Mouse (Mus musculus) c-Kit-positive CD71-positive TER-119-negative erythroid progenitor cells, embryonic 14.5 days (primary cell): ENCODE results near the gene Scamp1.
A peak's percentile ranks its signal among the peaks of the same experiment; 100 is the strongest.

Experiments
- DNase-seq: peaks from one replicate; pipeline ENCODE4 v3.0.0-alpha.2; 2013; ENCODE audit warnings: low read depth

Scamp1 gene

GRCm38 (mm10) chr13:94175379-94176050 lies 110.1 kb downstream of the Scamp1 start:
- no peak for DNase-seq

- no peak for DNase-seq
Measured at GRCm38 (mm10) chr13:94174577-94175279, 110.9 kb downstream of the Scamp1 start.

DNA sequence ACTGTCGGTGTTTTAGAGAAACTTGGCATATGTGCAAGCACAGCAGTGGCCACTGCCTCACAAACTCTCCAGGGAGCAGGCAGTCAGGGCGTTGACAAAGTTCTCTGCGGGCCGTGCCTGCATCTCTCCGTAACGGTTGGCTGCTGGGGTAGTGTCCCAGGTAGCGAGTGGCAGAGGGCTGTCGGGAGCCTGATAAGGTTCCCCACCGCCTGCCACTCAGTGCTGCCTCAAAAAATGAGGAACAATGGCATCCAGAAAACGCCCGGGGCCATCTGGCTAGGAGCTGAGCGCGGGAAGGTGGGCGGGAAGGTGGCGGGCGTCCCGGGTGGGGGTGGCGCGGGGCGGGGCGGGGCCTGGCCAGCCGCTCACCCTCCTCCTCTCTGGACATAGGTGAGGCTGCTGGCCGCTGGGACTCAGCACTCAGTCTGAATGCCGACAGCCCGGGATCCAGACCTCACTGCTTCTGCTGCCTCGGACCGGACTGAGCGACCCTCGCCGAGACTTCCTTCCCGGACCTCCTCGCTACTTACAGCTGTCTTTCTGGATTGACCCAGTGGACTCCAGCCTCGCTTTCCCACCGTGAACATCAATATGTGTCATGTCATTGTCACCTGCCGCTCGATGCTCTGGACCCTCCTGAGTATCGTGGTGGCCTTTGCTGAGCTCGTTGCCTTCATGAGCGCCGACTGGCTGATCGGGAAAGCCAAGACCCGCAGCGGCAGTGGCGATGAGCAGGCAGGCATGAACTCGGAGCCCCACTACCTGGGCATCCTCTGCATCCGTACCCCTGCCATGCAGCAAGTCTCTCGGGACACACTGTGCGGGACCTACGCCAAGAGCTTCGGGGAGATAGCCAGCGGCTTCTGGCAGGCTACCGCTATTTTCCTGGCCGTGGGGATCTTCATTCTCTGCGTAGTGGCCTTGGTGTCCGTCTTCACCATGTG lies 111.8 kb downstream of the Scamp1 start:
- peak; percentile 53 for DNase-seq

- DNase-seq = no peak
Measured at GRCm38 (mm10) chr13:94172533-94173310, 112.9 kb downstream of the Scamp1 start.

- no peak for DNase-seq
Measured at GRCm38 (mm10) chr13:94171612-94172011, 114.0 kb downstream of the Scamp1 start.

DNA sequence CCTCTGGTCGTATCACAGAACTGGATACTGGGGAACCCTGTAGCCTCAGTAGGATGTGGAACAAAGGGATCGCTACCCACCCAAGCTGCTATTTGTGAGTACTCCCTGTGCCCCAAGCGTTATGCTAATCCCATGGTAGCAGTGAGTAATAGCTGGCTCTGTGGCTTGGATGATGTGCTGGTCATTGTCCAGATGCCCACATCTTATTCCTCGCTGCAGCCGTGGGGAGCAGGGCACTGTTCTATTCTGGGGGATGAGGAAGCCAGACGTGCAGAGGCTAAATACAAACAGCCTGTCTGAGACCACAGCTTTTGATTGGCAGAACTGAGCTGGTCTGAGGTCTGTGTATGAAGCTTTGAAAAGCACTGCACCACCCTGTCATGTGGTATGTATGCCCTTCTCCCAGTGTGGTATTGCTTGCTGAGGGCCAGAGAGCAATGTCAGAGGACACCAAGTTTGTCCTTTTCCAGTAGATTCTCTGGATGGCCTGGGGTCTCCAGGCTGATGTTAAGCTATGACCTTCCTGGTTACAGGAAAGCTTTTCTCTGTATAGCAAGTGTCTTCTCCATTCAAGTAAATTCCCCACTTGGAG lies 116.2 kb downstream of the Scamp1 start:
- DNase-seq = no peak

DNA sequence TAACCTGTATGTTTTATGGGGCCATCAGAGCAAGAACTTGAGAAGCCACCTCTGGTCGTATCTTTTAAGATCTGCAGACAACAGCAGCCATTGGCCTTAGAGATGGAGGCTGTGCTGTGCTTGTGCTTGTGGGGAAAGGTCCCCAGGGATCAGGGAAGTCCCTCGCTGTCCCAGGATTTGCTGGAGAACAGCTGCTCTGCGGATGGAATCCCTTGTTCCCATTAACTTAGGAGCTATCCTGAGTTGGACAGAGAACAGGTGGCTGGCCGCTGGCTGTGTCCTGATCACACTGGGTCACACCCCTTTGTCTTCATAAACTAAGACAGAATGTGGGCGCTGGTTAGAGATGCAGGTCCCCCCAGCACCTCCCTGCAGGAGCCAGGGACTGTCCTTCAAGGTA lies 117.3 kb downstream of the Scamp1 start:
- DNase-seq = no peak

GRCm38 (mm10) chr13:94164501-94164900 lies 121.2 kb downstream of the Scamp1 start:
- DNase-seq = no peak

DNA sequence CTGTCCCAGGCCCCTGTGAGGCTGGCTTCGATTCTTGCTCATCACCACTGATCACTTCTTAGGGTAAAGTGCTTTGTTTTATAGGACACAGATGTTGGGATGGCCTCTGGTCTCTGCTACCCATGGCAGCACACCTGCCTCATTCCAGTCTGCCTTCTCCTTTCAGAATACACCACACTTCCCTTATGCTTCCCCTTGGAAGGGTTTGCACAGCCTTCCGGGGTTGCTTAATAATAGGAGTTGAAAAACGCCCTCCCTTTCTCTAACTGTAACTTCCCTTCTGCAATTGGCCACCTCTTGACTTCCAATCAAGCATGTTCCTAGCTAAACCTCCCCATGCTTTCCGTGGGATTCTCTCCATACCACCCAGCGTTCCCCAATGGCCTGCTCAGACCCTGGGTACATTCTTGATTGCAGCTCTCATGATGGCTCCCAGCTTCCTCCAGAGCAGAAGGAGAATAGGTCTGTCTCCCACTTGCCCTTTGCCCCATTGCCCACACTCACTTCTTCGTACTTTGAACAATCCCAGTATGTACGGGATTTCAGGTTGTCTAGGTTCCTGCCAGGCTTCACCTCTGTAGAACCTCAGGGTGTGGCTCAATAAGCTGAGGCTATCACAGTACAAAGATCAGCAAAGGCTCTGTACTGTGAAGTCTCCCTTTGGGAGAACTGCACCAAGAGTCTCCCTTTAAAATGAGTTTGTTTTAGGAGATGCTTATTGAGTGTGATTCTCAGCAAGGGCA lies 126.0 kb downstream of the Scamp1 start:
- DNase-seq = no peak

GRCm38 (mm10) chr13:94158864-94159477 lies 126.7 kb downstream of the Scamp1 start:
- no peak for DNase-seq

DNA sequence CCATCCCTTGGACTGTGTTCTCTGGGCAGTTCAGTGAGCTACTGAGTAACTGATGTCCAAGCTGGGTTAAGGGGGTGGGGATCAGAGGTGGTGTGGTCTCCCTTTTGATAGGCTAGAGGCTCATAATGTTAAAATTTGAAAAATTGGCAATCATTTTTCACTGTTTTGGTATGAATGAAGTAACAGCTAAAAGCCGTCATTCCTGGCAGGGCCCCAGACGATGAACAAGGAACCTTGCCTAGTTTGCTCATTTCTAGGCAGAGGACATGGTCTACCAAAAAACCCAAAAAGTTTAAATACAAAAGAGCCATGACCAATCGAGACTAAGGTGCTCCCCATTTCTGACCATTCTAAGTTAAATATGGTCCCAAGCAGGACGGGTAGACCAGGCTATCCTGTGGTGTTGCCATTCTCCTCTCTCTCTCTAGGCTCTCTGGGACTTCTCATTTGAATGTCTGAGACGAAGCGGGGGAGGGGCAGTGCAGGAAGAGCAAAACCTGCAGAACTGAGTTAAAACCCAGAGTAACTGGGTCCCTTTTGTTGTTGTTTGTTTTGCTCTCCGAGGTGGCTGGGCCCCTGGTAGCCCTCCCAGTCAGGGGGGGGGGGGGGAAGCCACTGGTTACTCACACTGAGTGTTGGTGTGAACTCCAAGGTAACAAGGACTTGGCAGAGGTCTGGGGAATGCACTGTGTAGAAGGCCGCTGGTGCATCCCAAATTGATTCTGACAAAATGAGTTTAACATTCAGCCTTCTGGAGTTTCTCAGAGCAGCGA lies 129.8 kb downstream of the Scamp1 start:
- DNase-seq = no peak

DNA sequence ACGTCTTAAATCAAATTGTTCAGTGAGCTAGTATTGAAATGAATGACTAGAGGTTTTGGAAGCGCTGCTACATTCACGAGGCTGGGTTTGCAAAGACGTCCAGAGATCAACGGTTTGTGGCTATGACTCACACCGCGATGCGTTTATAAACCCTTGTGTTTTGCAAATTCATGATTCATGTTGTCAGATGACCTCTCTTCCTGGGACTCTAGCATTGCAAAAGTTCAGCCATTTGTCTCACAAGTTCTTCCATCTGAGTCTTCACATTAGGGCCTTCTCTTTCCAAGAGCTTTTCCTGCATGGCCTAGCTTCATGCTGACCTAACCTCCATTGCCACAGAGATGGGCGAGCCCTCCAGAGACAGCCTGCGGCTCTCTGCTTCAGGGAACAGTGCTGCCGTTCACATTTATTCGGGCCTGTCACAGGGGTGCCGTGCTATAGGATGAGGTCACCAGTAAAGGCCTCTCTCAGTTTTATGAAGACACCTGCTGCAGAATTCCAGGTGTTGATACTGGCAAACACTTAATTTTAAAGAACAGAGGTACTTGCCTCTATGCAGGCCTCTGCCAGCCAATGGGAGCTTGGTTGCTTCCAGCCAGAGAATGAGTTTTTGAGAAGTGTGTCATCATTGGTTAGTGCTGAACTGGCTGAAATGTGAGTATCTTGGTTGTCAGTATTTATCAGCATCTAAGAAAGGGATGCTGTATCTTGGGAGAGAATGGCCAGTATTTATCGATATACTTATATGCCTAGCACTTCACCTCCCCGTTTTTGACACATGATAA lies 131.0 kb downstream of the Scamp1 start:
- DNase-seq = no peak

DNA sequence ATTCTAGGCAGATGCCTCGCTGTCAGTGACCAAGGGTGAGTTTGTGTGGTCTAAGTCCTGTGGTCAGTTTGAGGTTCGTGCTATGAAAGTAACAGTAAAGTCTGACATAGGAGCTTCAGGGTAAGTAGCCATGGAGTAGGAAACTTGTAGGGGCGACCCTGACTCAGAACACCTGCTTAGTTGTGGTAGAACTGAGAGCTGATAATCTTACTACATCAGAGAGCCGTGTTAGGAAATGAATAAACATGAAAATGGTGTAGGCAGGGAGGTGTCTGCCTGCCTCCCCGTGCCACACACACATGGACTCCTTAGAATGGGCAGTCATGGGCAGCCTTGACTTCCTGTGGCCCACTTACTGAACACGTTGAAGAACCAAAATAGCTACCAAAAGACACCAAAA lies 132.0 kb downstream of the Scamp1 start:
- DNase-seq = no peak

DNA sequence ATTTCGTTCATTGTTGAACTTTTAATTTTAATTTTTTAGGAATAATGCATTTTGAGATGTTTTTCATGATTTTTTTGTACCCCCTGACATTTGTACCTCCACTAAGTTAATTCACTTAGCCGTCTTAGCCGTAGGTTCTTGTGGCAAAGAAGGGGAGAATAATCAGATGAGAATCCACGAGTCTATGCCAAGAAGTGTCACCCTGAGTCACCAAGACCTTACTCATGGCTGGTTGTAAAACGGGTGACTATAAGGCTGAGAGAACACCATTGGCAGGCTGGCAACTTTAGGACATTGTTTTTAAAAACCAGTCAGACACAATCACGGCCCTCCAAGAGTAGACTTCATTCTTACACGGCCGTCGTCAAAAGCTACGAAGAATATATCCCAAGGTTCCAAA lies 132.8 kb downstream of the Scamp1 start:
- no peak for DNase-seq
